Mouse (Mus musculus): ENCODE results near the gene Atp8b5.

Gene Atp8b5

GRCm38 (mm10) chr4:43266623-43267322 is at the start of gene Atp8b5:
Gene Atp8b5 (plus strand): TSS chr4:43267159.
- peak; percentile 71 for DNase-seq (ENCODE audit: low read depth)

- no peak for DNase-seq (ENCODE audit: low read depth)
These were observed 49.0 kb upstream of the Atp8b5 start for GRCm38 (mm10) chr4:43217997-43218396.

GRCm38 (mm10) chr4:43231821-43232220 is 35.1 kb upstream of the Atp8b5 start:
- DNase-seq (ENCODE audit: low read depth) = no peak

- no peak for DNase-seq (ENCODE audit: low read depth)
These were observed 34.0 kb upstream of the Atp8b5 start for GRCm38 (mm10) chr4:43232985-43233384.

- no peak for DNase-seq (ENCODE audit: low read depth)
These were observed 33.5 kb upstream of the Atp8b5 start for GRCm38 (mm10) chr4:43233489-43233888.

GRCm38 (mm10) chr4:43236898-43237297 is 30.1 kb upstream of the Atp8b5 start:
- DNase-seq (ENCODE audit: low read depth) = no peak

- no peak for DNase-seq (ENCODE audit: low read depth)
These were observed 26.2 kb upstream of the Atp8b5 start for GRCm38 (mm10) chr4:43240716-43241115.

GRCm38 (mm10) chr4:43244022-43244421 is 22.9 kb upstream of the Atp8b5 start:
- no peak for DNase-seq (ENCODE audit: low read depth)

- DNase-seq (ENCODE audit: low read depth) = no peak
These were observed 21.2 kb upstream of the Atp8b5 start for GRCm38 (mm10) chr4:43245776-43246175.

- DNase-seq (ENCODE audit: low read depth) = no peak
These were observed 18.9 kb upstream of the Atp8b5 start for GRCm38 (mm10) chr4:43248026-43248425.

GRCm38 (mm10) chr4:43248909-43249308 is 18.1 kb upstream of the Atp8b5 start:
- no peak for DNase-seq (ENCODE audit: low read depth)

GRCm38 (mm10) chr4:43251269-43251668 is 15.7 kb upstream of the Atp8b5 start:
- no peak for DNase-seq (ENCODE audit: low read depth)

GRCm38 (mm10) chr4:43257040-43257439 is 9.9 kb upstream of the Atp8b5 start:
- DNase-seq (ENCODE audit: low read depth) = no peak

- DNase-seq (ENCODE audit: low read depth) = no peak
These were observed 8.4 kb upstream of the Atp8b5 start for GRCm38 (mm10) chr4:43258556-43258955.

GRCm38 (mm10) chr4:43259435-43259834 is 7.5 kb upstream of the Atp8b5 start:
- no peak for DNase-seq (ENCODE audit: low read depth)

GRCm38 (mm10) chr4:43260096-43260495 is 6.9 kb upstream of the Atp8b5 start:
- DNase-seq (ENCODE audit: low read depth) = no peak

GRCm38 (mm10) chr4:43262821-43263220 is 4.1 kb upstream of the Atp8b5 start:
- DNase-seq (ENCODE audit: low read depth) = no peak

GRCm38 (mm10) chr4:43266146-43266545 is 813 bp upstream of the Atp8b5 start:
- DNase-seq (ENCODE audit: low read depth) = no peak

- no peak for DNase-seq (ENCODE audit: low read depth)
These were observed 332 bp downstream of the Atp8b5 start for GRCm38 (mm10) chr4:43267323-43267658.

GRCm38 (mm10) chr4:43285476-43285875 is 18.5 kb downstream of the Atp8b5 start:
- DNase-seq (ENCODE audit: low read depth) = no peak

- no peak for DNase-seq (ENCODE audit: low read depth)
These were observed 20.3 kb downstream of the Atp8b5 start for GRCm38 (mm10) chr4:43287305-43287704.

- DNase-seq (ENCODE audit: low read depth) = peak; percentile 23
These were observed 27.0 kb downstream of the Atp8b5 start for GRCm38 (mm10) chr4:43294001-43294400.

GRCm38 (mm10) chr4:43309696-43310338 is 42.9 kb downstream of the Atp8b5 start:
- DNase-seq (ENCODE audit: low read depth) = no peak

- no peak for DNase-seq (ENCODE audit: low read depth)
These were observed 54.6 kb downstream of the Atp8b5 start for GRCm38 (mm10) chr4:43321536-43321935.

Data from c-Kit-positive CD71-negative TER-119-negative erythroid progenitor cells, embryonic 14.5 days (primary cell).